Mouse (Mus musculus): ENCODE results near the gene Pcsk4. TPM values are rescaled to one million over a fixed set of nuclear protein-coding genes. Genes with fewer than 3 reads are reported as not detected.

Pcsk4 gene
- 15.5 TPM for polyA plus RNA-seq (2017; shearing (Covaris generic))

GRCm38 (mm10) chr10:80329273-80330081 lies at the start of gene Pcsk4, which contains the start of gene Reep6:
Gene Pcsk4, minus strand, starts transcription at chr10:80329498.
Gene Reep6, plus strand, starts transcription at chr10:80329953.

GRCm38 (mm10) chr10:80356001-80356682 lies 26.8 kb upstream of the Pcsk4 start, which contains the start of gene Plk5:
Gene Plk5, plus strand, starts transcription at chr10:80356459.

GRCm38 (mm10) chr10:80348244-80348781 lies 19.0 kb upstream of the Pcsk4 start, which contains the start of gene Adamtsl5:
Gene Adamtsl5, minus strand, starts transcription at chr10:80348412.

GRCm38 (mm10) chr10:80320340-80320760 lies 8.9 kb downstream of the Pcsk4 start, which contains the start of gene 2310011J03Rik:
Gene 2310011J03Rik, minus strand, starts transcription at chr10:80320537.

GRCm38 (mm10) chr10:80295618-80296425 lies 33.5 kb downstream of the Pcsk4 start, which contains the start of gene Apc2:
Gene Apc2, plus strand, starts transcription at chr10:80295977.

GRCm38 (mm10) chr10:80292251-80293146 lies 36.8 kb downstream of the Pcsk4 start, which contains the start of gene Rps15:
Gene Rps15, plus strand, starts transcription at chr10:80292453.

Other genes with a start within 250 kb of the Pcsk4 start
- gene Sbno2, start 223.9 kb downstream of the Pcsk4 start, polyA plus RNA-seq (2017; shearing (Covaris generic)) = 66.2 TPM
- gene Stk11, start 213.7 kb downstream of the Pcsk4 start, polyA plus RNA-seq (2017; shearing (Covaris generic)) = 13.7 TPM
- 476 TPM for gene Atp5d, start 190.9 kb downstream of the Pcsk4 start, polyA plus RNA-seq (2017; shearing (Covaris generic))
- 2.1 TPM for gene Cbarp, start 188.7 kb downstream of the Pcsk4 start, polyA plus RNA-seq (2017; shearing (Covaris generic))
- gene Midn, start 181.2 kb downstream of the Pcsk4 start, polyA plus RNA-seq (2017; shearing (Covaris generic)) = 3.1 TPM
- 100 TPM for gene Cirbp, start 163.5 kb downstream of the Pcsk4 start, polyA plus RNA-seq (2017; shearing (Covaris generic))
- 31.4 TPM for gene 1600002K03Rik, start 156.6 kb downstream of the Pcsk4 start, polyA plus RNA-seq (2017; shearing (Covaris generic))
- gene Efna2, start 150.0 kb downstream of the Pcsk4 start, polyA plus RNA-seq (2017; shearing (Covaris generic)) = 0.46 TPM
- gene Mum1, start 103.1 kb downstream of the Pcsk4 start, polyA plus RNA-seq (2017; shearing (Covaris generic)) = 112 TPM
- gene Ndufs7, start 80.4 kb downstream of the Pcsk4 start, polyA plus RNA-seq (2017; shearing (Covaris generic)) = 282 TPM
- 1.6 TPM for gene Gamt, start 68.5 kb downstream of the Pcsk4 start, polyA plus RNA-seq (2017; shearing (Covaris generic))
- 50.4 TPM for gene Dazap1, start 68.0 kb downstream of the Pcsk4 start, polyA plus RNA-seq (2017; shearing (Covaris generic))
- 984 TPM for gene Rps15, start 37.0 kb downstream of the Pcsk4 start, polyA plus RNA-seq (2017; shearing (Covaris generic))
- 0.18 TPM for gene Apc2, start 33.5 kb downstream of the Pcsk4 start, polyA plus RNA-seq (2017; shearing (Covaris generic))
- 82.1 TPM for gene 2310011J03Rik, start 9.0 kb downstream of the Pcsk4 start, polyA plus RNA-seq (2017; shearing (Covaris generic))
- gene Reep6, start 455 bp upstream of the Pcsk4 start, polyA plus RNA-seq (2017; shearing (Covaris generic)) = 0.31 TPM
- not detected for gene Adamtsl5, start 18.9 kb upstream of the Pcsk4 start, polyA plus RNA-seq (2017; shearing (Covaris generic))
- not detected for gene Plk5, start 27.0 kb upstream of the Pcsk4 start, polyA plus RNA-seq (2017; shearing (Covaris generic))
- gene Mex3d, start 58.2 kb upstream of the Pcsk4 start, polyA plus RNA-seq (2017; shearing (Covaris generic)) = 0.16 TPM
- gene Mbd3, start 70.1 kb upstream of the Pcsk4 start, polyA plus RNA-seq (2017; shearing (Covaris generic)) = 36.7 TPM
- 302 TPM for gene Uqcr11, start 77.3 kb upstream of the Pcsk4 start, polyA plus RNA-seq (2017; shearing (Covaris generic))
- gene Tcf3, start 104.1 kb upstream of the Pcsk4 start, polyA plus RNA-seq (2017; shearing (Covaris generic)) = 23.0 TPM
- gene Onecut3, start 165.3 kb upstream of the Pcsk4 start, polyA plus RNA-seq (2017; shearing (Covaris generic)) = not detected
- gene Atp8b3, start 209.6 kb upstream of the Pcsk4 start, polyA plus RNA-seq (2017; shearing (Covaris generic)) = 0.07 TPM
- gene Rexo1, start 232.1 kb upstream of the Pcsk4 start, polyA plus RNA-seq (2017; shearing (Covaris generic)) = 47.1 TPM
- 1.1 TPM for gene Klf16, start 247.8 kb upstream of the Pcsk4 start, polyA plus RNA-seq (2017; shearing (Covaris generic))

Data from activated CD4-positive, CD25-positive, alpha-beta regulatory T cell, adult 9 weeks (primary cell).